Mouse (Mus musculus) splenic B cell, adult 2 months (primary cell): Measurements from ENCODE around the gene Myod1.

ENCODE experiments used
- DNase-seq: peaks from one replicate; pipeline ENCODE4 v3.0.0-alpha.2; 2011; ENCODE audit warnings: low read depth, low spot score
- H3K27me3 ChIP-seq: 2 replicates; pipeline ENCODE4 v1.6.1; 2012; ENCODE audit warnings: mild to moderate bottlenecking, low read length, moderate library complexity, mixed read lengths; ENCODE audit not compliant: control insufficient read depth, poor library complexity, insufficient read depth, severe bottlenecking
- H3K36me3 ChIP-seq: 2 replicates; pipeline ENCODE4 v1.6.1; 2012; ENCODE audit warnings: mild to moderate bottlenecking, low read length, moderate library complexity, mixed read lengths; ENCODE audit not compliant: control insufficient read depth, poor library complexity, insufficient read depth, severe bottlenecking

Gene Myod1

GRCm38 (mm10) chr7:46415818-46416425 lies 39.6 kb downstream of the Myod1 start:
- no peak for DNase-seq
- Histone ChIP-seq H3K27me3 (no peaks in the 10 kb centered on the region), H3K36me3 (no peaks in the 10 kb centered on the region)

DNA sequence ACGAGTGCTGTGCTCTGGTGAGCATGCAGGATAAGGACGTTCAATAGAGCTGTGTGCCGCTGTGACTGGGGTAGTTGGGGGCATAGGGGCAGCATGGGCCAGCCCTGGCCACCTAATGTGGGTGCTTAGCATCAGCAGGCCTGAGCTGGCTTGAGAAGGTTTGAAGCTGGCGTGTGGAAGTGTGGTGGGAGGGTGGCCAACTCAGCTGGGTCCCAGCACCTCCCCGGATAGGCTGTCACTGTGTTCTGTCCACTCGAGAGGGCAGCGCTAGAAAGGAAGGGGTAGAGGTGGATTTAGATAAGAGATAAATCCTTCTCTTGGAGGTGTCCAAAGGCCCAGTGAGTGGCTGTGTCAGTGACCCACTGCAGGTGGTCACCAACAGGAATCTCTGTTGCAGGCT lies 41.2 kb downstream of the Myod1 start:
- Histone ChIP-seq H3K36me3 (no peaks in the 10 kb centered on the region), H3K27me3 (no peaks in the 10 kb centered on the region)
- DNase-seq: no peak

GRCm38 (mm10) chr7:46418102-46418622 lies 41.9 kb downstream of the Myod1 start:
- no peaks in the 10 kb centered on the region for H3K36me3 ChIP-seq
- no peaks in the 10 kb centered on the region for H3K27me3 ChIP-seq
- DNase-seq: no peak

DNA sequence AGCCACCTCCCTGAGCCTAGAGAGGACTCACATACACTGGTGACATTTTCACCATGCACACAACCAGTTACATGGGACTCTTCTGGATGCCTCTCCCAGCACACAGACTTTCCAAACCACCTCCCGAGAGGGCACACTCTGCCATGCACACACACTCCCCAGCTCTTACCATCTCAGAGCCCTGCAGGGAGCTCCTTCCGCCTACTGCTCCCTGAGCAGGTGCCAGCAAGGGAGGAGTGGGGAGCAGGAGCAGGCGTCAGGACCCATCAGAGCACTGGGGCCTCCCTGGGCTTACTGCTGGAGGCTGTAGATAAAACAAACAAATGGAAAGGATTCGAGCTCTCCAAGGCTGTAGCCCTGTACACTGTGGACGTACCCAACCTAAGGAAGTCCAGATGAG lies 45.3 kb downstream of the Myod1 start:
- DNase-seq: no peak
- Histone ChIP-seq H3K27me3 (no peaks in the 10 kb centered on the region), H3K36me3 (no peaks in the 10 kb centered on the region)

GRCm38 (mm10) chr7:46422052-46422763 lies 45.9 kb downstream of the Myod1 start:
- H3K27me3 ChIP-seq: no peaks in the 10 kb centered on the region
- H3K36me3 ChIP-seq: no peaks in the 10 kb centered on the region
- DNase-seq: no peak

DNA sequence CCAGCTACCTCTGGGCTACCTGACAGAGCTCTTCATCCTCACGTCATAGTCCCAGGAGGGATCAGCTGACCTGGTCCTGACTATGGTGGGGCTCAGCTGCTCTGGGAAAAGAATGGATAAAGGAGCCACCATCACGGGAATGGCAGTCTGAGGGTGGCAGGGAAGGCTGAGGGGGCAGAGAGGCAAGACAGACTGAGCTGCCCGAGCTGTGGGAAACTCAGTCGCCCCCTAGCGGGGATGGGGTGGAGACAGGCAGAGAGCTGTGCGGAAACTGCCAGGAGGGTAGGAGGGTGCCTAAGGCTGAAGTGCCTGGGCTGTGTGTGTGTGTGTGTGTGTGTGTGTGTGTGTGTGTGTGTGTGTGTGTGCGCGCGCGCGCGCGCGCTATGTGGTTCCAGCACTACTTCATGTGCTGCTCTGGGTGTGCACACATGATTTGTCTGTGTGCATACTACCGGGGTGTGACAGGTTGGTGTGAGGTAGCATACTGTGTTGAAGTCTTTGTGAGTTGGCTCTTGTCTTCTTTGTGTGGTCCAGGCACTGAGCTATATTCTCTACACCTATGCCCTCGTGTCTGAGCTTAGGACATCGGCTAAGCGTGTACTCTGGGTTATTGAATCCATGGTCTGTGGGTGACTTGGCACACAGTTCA lies 46.6 kb downstream of the Myod1 start:
- peak; percentile 84 for DNase-seq
- H3K36me3 ChIP-seq: no peaks in the 10 kb centered on the region
- no peaks in the 10 kb centered on the region for H3K27me3 ChIP-seq

DNA sequence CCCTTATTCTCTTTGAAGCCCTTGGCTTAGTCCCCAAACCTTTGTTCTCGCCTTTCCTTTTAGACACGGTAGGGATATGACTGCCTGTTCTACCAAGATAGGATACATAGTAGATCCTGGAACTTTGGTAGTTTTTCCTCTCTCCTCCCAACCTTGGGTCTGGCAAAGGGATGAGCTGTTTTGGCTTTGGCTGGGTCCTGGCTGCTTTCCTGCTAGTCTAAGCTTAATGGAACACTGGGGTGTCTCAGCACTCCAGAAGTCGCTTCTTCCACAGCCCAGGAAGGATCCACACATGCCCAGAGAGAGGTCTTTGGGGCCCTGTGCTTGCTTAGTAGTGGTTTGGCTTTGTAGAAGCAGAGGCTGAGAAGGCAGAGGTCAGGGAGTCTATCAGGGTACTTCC lies 47.7 kb downstream of the Myod1 start:
- Histone ChIP-seq H3K27me3 (no peaks in the 10 kb centered on the region), H3K36me3 (no peaks in the 10 kb centered on the region)
- DNase-seq: no peak

DNA sequence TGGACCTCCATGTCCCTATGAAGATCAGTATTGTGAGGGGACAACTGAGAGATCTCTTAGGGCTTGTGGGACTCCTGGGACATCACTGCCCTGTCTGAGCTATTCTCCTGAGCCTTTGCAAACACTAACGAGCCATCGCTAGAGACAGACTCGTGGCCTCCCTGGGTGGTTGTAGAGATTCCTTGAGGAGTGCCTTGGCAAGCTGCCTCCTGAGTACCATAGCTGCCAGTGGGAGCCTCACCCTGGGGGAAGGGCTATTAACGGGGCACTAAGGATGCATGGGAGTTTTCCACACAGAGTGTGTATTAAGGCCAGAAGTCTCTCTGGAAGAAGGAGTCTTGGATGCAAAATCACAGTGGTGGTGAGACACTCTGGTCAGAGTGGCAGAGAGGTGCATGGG lies 48.7 kb downstream of the Myod1 start:
- DNase-seq: no peak
- no peaks in the 10 kb centered on the region for H3K36me3 ChIP-seq
- H3K27me3 ChIP-seq: no peaks in the 10 kb centered on the region
